Mouse (Mus musculus) G1E (cell line): ENCODE measurements around the gene Eif2b4. TPM values are rescaled to one million over a fixed set of nuclear protein-coding genes. Genes with fewer than 3 reads are reported as not detected.

Experiments used
- ATAC-seq: 2 replicates; pipeline ENCODE4 v1.8.0; 2016; ENCODE audit warnings: mild to moderate bottlenecking; ENCODE audit not compliant: insufficient number of reproducible peaks, poor library complexity, low FRiP score, severe bottlenecking; ENCODE audit errors: extremely low read depth
- DNase-seq: peaks from one replicate; pipeline ENCODE4 v3.0.0; 2012; ENCODE audit warnings: low spot score
- H3K27me3 ChIP-seq: 2 replicates; pipeline ENCODE4 v1.6.1; 2012; ENCODE audit warnings: mild to moderate bottlenecking, low read length, inconsistent platforms; ENCODE audit not compliant: insufficient read depth
- H3K36me3 ChIP-seq: replicated peaks from 2 replicates; pipeline ENCODE3; 2012; ENCODE audit warnings: mild to moderate bottlenecking, inconsistent platforms
- H3K4me1 ChIP-seq: 2 replicates; pipeline ENCODE4 v1.6.1; 2012; ENCODE audit warnings: low read depth, low read length, inconsistent platforms, mixed read lengths; ENCODE audit not compliant: insufficient read depth
- H3K4me3 ChIP-seq: 2 replicates; pipeline ENCODE4 v1.5.1; 2012; ENCODE audit warnings: low read depth, mild to moderate bottlenecking, inconsistent platforms, low read length, moderate library complexity, mixed read lengths
- H3K9me3 ChIP-seq: replicated peaks from 2 replicates; pipeline ENCODE4 v1.6.1; 2012; ENCODE audit warnings: inconsistent platforms
- CTCF ChIP-seq: IDR thresholded peaks from 2 replicates; pipeline ENCODE4 v1.5.1; 2012; ENCODE audit warnings: low read depth, low read length, inconsistent platforms, mixed read lengths
- GATA1 ChIP-seq: IDR thresholded peaks from 2 replicates; pipeline ENCODE4 v1.6.1; 2012; ENCODE audit warnings: borderline replicate concordance, low read length, inconsistent platforms, mixed read lengths
- GATA2 ChIP-seq: IDR thresholded peaks from 2 replicates; pipeline ENCODE4 v1.6.1; 2012; ENCODE audit warnings: low read depth, low read length, inconsistent platforms, borderline replicate concordance
- POLR2AphosphoS5 ChIP-seq: IDR thresholded peaks from 2 replicates; pipeline ENCODE4 v1.6.1; 2012; ENCODE audit warnings: low read depth, low read length, inconsistent platforms; ENCODE audit not compliant: insufficient replicate concordance
- TAL1 ChIP-seq: conservative IDR thresholded peaks from 2 replicates; pipeline ENCODE4 v1.6.1; 2012; ENCODE audit warnings: low read depth, low read length, inconsistent platforms, mixed read lengths
- polyA plus RNA-seq: library from polyadenylated mRNA; stranded (reverse); fragments of >175 nt; gene quantifications from 2 replicates; pipeline ENCODE4 v1.2.3, GENCODE M21; 2012
- total RNA-seq, 2 experiments: library from RNA; stranded (forward) in 1 of 2; stranded (reverse) in 1 of 2; fragments of 200-1000 nt in 1 of 2; fragments of >200 nt in 1 of 2; fragmentation: Nextera tagmentation in 1 of 2; gene quantifications; 2 replicates each; pipeline ENCODE4 v1.2.3; 2014 to 2017

Eif2b4 gene
- total and polyA plus RNA-seq, 3 experiments: 43.6 to 139 (median 104) TPM

- H3K4me3 ChIP-seq: peak within 1 kb of the TSS; percentile 84
- H3K36me3 ChIP-seq: peaks cover 72% of the 10 kb centered on the region
- TF ChIP-seq POLR2AphosphoS5 (no peak), TAL1 (no peak), GATA2 (no peak), GATA1 (no peak), CTCF (no peak)
- peak; percentile 92 for ATAC-seq
- peaks cover 33% of the 10 kb centered on the region for H3K4me1 ChIP-seq
- peak; percentile 90 for DNase-seq
- H3K27me3 ChIP-seq: no peaks in the 10 kb centered on the region
- no peaks in the 10 kb centered on the region for H3K9me3 ChIP-seq
Measured at GRCm38 (mm10) chr5:31154152-31154553, 39.1 kb downstream of the Eif2b4 start, which contains the start of gene Mpv17. TSS of gene Mpv17 (minus strand) at chr5:31154251.

GRCm38 (mm10) chr5:31153516-31154151, 39.6 kb downstream of the Eif2b4 start:
- ATAC-seq (no peak), DNase-seq (no peak)
- no peaks in the 10 kb centered on the region for H3K27me3 ChIP-seq
- H3K9me3 ChIP-seq: no peaks in the 10 kb centered on the region
- H3K36me3 ChIP-seq: peaks cover 69% of the 10 kb centered on the region
- peak overlapping the region; percentile 84 for H3K4me3 ChIP-seq
- H3K4me1 ChIP-seq: peaks cover 33% of the 10 kb centered on the region
- no peak for TF ChIP-seq CTCF
- no peak for TF ChIP-seq GATA1
- TF ChIP-seq GATA2: no peak
- no peak for TF ChIP-seq TAL1
- no peak for TF ChIP-seq POLR2AphosphoS5

GRCm38 (mm10) chr5:31151746-31152145, 41.5 kb downstream of the Eif2b4 start:
- DNase-seq (no peak), ATAC-seq (no peak)
- Histone ChIP-seq H3K27me3 (no peaks in the 10 kb centered on the region), H3K4me3 (no peak overlapping the region), H3K9me3 (no peaks in the 10 kb centered on the region), H3K4me1 (peaks cover 36% of the 10 kb centered on the region), H3K36me3 (peaks cover 69% of the 10 kb centered on the region)
- TF ChIP-seq GATA2 (no peak), TAL1 (no peak), GATA1 (no peak)

GRCm38 (mm10) chr5:31149781-31150180, 43.4 kb downstream of the Eif2b4 start:
- TF ChIP-seq CTCF (no peak), GATA2 (no peak), GATA1 (no peak), POLR2AphosphoS5 (no peak), TAL1 (no peak)
- Histone ChIP-seq H3K4me1 (peaks cover 30% of the 10 kb centered on the region), H3K4me3 (no peak overlapping the region), H3K9me3 (no peaks in the 10 kb centered on the region), H3K27me3 (no peaks in the 10 kb centered on the region), H3K36me3 (peaks cover 75% of the 10 kb centered on the region)
- ATAC-seq (no peak), DNase-seq (no peak)

- peaks cover 7% of the 10 kb centered on the region for H3K9me3 ChIP-seq
- DNase-seq (no peak), ATAC-seq (no peak)
- H3K27me3 ChIP-seq: peaks cover 27% of the 10 kb centered on the region
- peaks cover 19% of the 10 kb centered on the region for H3K36me3 ChIP-seq
- peaks cover 5% of the 10 kb centered on the region; the same call in 1 of the 2 replicates for H3K4me1 ChIP-seq
- TF ChIP-seq GATA2 (no peak), TAL1 (no peak)
- no peak overlapping the region for H3K4me3 ChIP-seq
Measured at GRCm38 (mm10) chr5:31138968-31139425, 54.2 kb downstream of the Eif2b4 start.

GRCm38 (mm10) chr5:31138241-31138967, 54.8 kb downstream of the Eif2b4 start, which contains the start of gene Ucn:
TSS of gene Ucn (minus strand) at chr5:31138829.
- Histone ChIP-seq H3K27me3 (peaks cover 30% of the 10 kb centered on the region), H3K4me1 (peaks cover 5% of the 10 kb centered on the region; the same call in 1 of the 2 replicates), H3K4me3 (no peak within 1 kb of the TSS), H3K36me3 (peaks cover 15% of the 10 kb centered on the region), H3K9me3 (peaks cover 7% of the 10 kb centered on the region)
- no peak for ATAC-seq
- no peak for DNase-seq
- TF ChIP-seq POLR2AphosphoS5: no peak
- no peak for TF ChIP-seq GATA2
- no peak for TF ChIP-seq GATA1
- no peak for TF ChIP-seq CTCF

GRCm38 (mm10) chr5:31137658-31138057, 55.6 kb downstream of the Eif2b4 start:
- ATAC-seq (no peak), DNase-seq (no peak)
- Histone ChIP-seq H3K27me3 (peaks cover 30% of the 10 kb centered on the region), H3K36me3 (peaks cover 12% of the 10 kb centered on the region), H3K4me3 (no peak overlapping the region), H3K4me1 (peaks cover 5% of the 10 kb centered on the region; the same call in 1 of the 2 replicates), H3K9me3 (peaks cover 7% of the 10 kb centered on the region)
- TF ChIP-seq TAL1 (no peak), GATA2 (no peak), POLR2AphosphoS5 (no peak), CTCF (no peak), GATA1 (no peak)
